Mouse (Mus musculus) liver, postnatal 0 days (tissue): ENCODE measurements around the gene Gm10447. TPM values are rescaled to one million over a fixed set of nuclear protein-coding genes. Genes with fewer than 3 reads are reported as not detected.

ENCODE experiments used
- ATAC-seq: fragments of 200-750 bp; cut with Nextera tagmentation; 2 replicates; pipeline ENCODE4 v1.8.0; 2017; ENCODE audit warnings: mild to moderate bottlenecking, moderate library complexity
- DNase-seq: peaks from one replicate; pipeline ENCODE4 v3.0.0-alpha.2; 2016
- H3K27ac ChIP-seq: fragments of 300-500 bp; sonication (generic); 2 replicates; pipeline ENCODE4 v1.5.1; 2014; ENCODE audit warnings: antibody characterized with exemption, moderate library complexity, mild to moderate bottlenecking, low read depth
- H3K27me3 ChIP-seq: fragments of 300-500 bp; sonication (generic); 2 replicates; pipeline ENCODE4 v1.6.1; 2014; ENCODE audit warnings: low read length, control low read depth, mixed read lengths; ENCODE audit not compliant: insufficient read depth
- H3K36me3 ChIP-seq: fragments of 300-500 bp; sonication (generic); replicated peaks from 2 replicates; pipeline ENCODE4 v1.6.1; 2014; ENCODE audit warnings: mild to moderate bottlenecking, control low read depth, low read length, moderate library complexity, mixed read lengths; ENCODE audit not compliant: insufficient read depth
- H3K4me1 ChIP-seq: fragments of 300-500 bp; sonication (generic); 2 replicates; pipeline ENCODE4 v1.6.1; 2014; ENCODE audit warnings: antibody characterized with exemption, mild to moderate bottlenecking, control low read depth; ENCODE audit not compliant: insufficient read depth
- H3K4me2 ChIP-seq: fragments of 300-500 bp; sonication (generic); 2 replicates; pipeline ENCODE4 v1.6.1; 2014; ENCODE audit warnings: low read depth, mild to moderate bottlenecking, low read length, moderate library complexity, mixed read lengths
- H3K4me3 ChIP-seq: fragments of 300-500 bp; sonication (generic); 2 replicates; pipeline ENCODE4 v1.5.1; 2014; ENCODE audit warnings: low read depth, low read length
- H3K9ac ChIP-seq: fragments of 300-500 bp; sonication (generic); replicated peaks from 2 replicates; pipeline ENCODE4 v1.6.1; 2014; ENCODE audit warnings: mild to moderate bottlenecking, moderate library complexity
- H3K9me3 ChIP-seq: fragments of 300-500 bp; sonication (generic); 2 replicates; pipeline ENCODE4 v1.6.1; 2016; ENCODE audit warnings: mild to moderate bottlenecking, control low read depth, low read length, mixed read lengths
- CTCF ChIP-seq: sonication (generic); IDR thresholded peaks from 2 replicates; pipeline ENCODE4 v1.5.1; 2016; ENCODE audit warnings: antibody characterized with exemption, low read depth
- EP300 ChIP-seq: IDR thresholded peaks from 2 replicates; pipeline ENCODE4 v1.6.1; 2016; ENCODE audit warnings: antibody characterized with exemption, low read depth, mild to moderate bottlenecking
- WGBS: fragments of 180-500 bp; shearing (Covaris S2); extraction: QIAGEN DNeasy Blood & Tissue Kit; methylation state at CpG from one replicate; pipeline ENCODE4 v1.1.7; 2014; ENCODE audit not compliant: insufficient replicate concordance; 5-methylcytosine and 5-hydroxymethylcytosine counted together
- polyA plus RNA-seq: library from polyadenylated mRNA; unstranded; fragments of >200 nt; fragmentation: Nextera tagmentation; extraction: Ambion mirVana; gene quantifications from 2 replicates; pipeline ENCODE4 v1.2.1, GENCODE M21; 2015

The Gm10447 gene
- polyA plus RNA-seq, 1 experiment from 2014 or later = 0.25 TPM

GRCm38 (mm10) chr11:53469968-53470695, 13.2 kb upstream of the Gm10447 start, which contains the start of gene Gm9837:
TSS of gene Gm9837 (minus strand) at chr11:53470479.
- Histone ChIP-seq H3K27ac (no peak within 1 kb of the TSS), H3K9ac (no peak within 1 kb of the TSS), H3K9me3 (no peaks in the 10 kb centered on the region), H3K4me1 (peaks cover 4% of the 10 kb centered on the region; the same call in 1 of the 2 replicates), H3K4me2 (peak within 1 kb of the TSS; percentile 27; the same call in 1 of the 2 replicates), H3K36me3 (no peaks in the 10 kb centered on the region), H3K27me3 (peaks cover 31% of the 10 kb centered on the region), H3K4me3 (no peak within 1 kb of the TSS)
- 7% methylated on average over 29 of the region's 29 CpGs for WGBS
- DNase-seq = peak; percentile 90
- TF ChIP-seq CTCF (peak; percentile 98), EP300 (no peak)
- peak; percentile 80 for ATAC-seq

- 0 out of 2 replicates have a peak, but pooled peaks have one; percentile 9 for ATAC-seq
- no peak overlapping the region for H3K4me3 ChIP-seq
- H3K27ac ChIP-seq = no peak overlapping the region
- H3K9me3 ChIP-seq = no peaks in the 10 kb centered on the region
- peaks cover 4% of the 10 kb centered on the region; the same call in 1 of the 2 replicates for H3K4me1 ChIP-seq
- no peak for DNase-seq
- no peak for TF ChIP-seq CTCF
- no peak for TF ChIP-seq EP300
- H3K27me3 ChIP-seq = peaks cover 32% of the 10 kb centered on the region
- H3K4me2 ChIP-seq = no peak overlapping the region
- no peak overlapping the region for H3K9ac ChIP-seq
- no peaks in the 10 kb centered on the region for H3K36me3 ChIP-seq
- 42% methylated on average over 16 of the region's 16 CpGs for WGBS
Measured at GRCm38 (mm10) chr11:53469294-53469967, 12.5 kb upstream of the Gm10447 start.

GRCm38 (mm10) chr11:53466231-53466971, 9.5 kb upstream of the Gm10447 start:
- ATAC-seq (no peak), DNase-seq (peak; percentile 78)
- H3K9ac ChIP-seq = no peak overlapping the region
- peaks cover 17% of the 10 kb centered on the region for H3K4me1 ChIP-seq
- H3K4me2 ChIP-seq = peak overlapping the region; percentile 59
- no peak overlapping the region for H3K27ac ChIP-seq
- peaks cover 46% of the 10 kb centered on the region for H3K27me3 ChIP-seq
- no peak for TF ChIP-seq EP300
- peak; percentile 80 for TF ChIP-seq CTCF
- 24% methylated on average over 40 of the region's 40 CpGs for WGBS
- H3K36me3 ChIP-seq = no peaks in the 10 kb centered on the region; the same call in 1 of the 2 replicates
- H3K4me3 ChIP-seq = 0 out of 2 replicates have a peak overlapping the region, but pooled peaks have one; percentile 13
- no peaks in the 10 kb centered on the region for H3K9me3 ChIP-seq

GRCm38 (mm10) chr11:53463551-53464424, 6.9 kb upstream of the Gm10447 start:
- H3K27me3 ChIP-seq = peaks cover 34% of the 10 kb centered on the region
- H3K4me2 ChIP-seq = peak overlapping the region; percentile 58
- H3K27ac ChIP-seq = no peak overlapping the region
- ATAC-seq = no peak
- no peak for DNase-seq
- peak overlapping the region; percentile 25 for H3K4me3 ChIP-seq
- TF ChIP-seq CTCF = no peak
- TF ChIP-seq EP300 = no peak
- H3K4me1 ChIP-seq = peaks cover 13% of the 10 kb centered on the region
- no peaks in the 10 kb centered on the region for H3K9me3 ChIP-seq
- H3K9ac ChIP-seq = no peak overlapping the region
- no peaks in the 10 kb centered on the region; the same call in 1 of the 2 replicates for H3K36me3 ChIP-seq
- 18% methylated on average over 55 of the region's 55 CpGs for WGBS

GRCm38 (mm10) chr11:53461727-53462126, 4.8 kb upstream of the Gm10447 start:
- H3K9me3 ChIP-seq = no peaks in the 10 kb centered on the region
- H3K36me3 ChIP-seq = no peaks in the 10 kb centered on the region; the same call in 1 of the 2 replicates
- H3K9ac ChIP-seq = no peak overlapping the region; the same call in 1 of the 2 replicates
- peak; percentile 73 for DNase-seq
- TF ChIP-seq EP300 (0 out of 2 replicates have a peak, but pooled peaks have one; percentile 7), CTCF (no peak)
- peak overlapping the region; percentile 7; the same call in 1 of the 2 replicates for H3K4me2 ChIP-seq
- peak; percentile 66 for ATAC-seq
- peaks cover 13% of the 10 kb centered on the region for H3K4me1 ChIP-seq
- WGBS = 35% methylated on average over 5 of the region's 5 CpGs
- H3K27ac ChIP-seq = peak overlapping the region; percentile 82
- no peak overlapping the region for H3K4me3 ChIP-seq
- H3K27me3 ChIP-seq = peaks cover 46% of the 10 kb centered on the region
